Mouse (Mus musculus) midbrain, embryonic 10.5 days (tissue): ENCODE data around the gene Aup1. TPM values are rescaled to one million over a fixed set of nuclear protein-coding genes. Genes with fewer than 3 reads are reported as not detected.

ENCODE experiments used
- DNase-seq: peaks from one replicate; pipeline ENCODE4 v3.0.0-alpha.2; 2017; ENCODE audit warnings: low spot score
- H3K27ac ChIP-seq: fragments of 300-500 bp; sonication (generic); replicated peaks from 2 replicates; pipeline ENCODE4 v1.5.1; 2016; ENCODE audit warnings: mild to moderate bottlenecking
- H3K27me3 ChIP-seq: fragments of 300-500 bp; sonication (generic); 2 replicates; pipeline ENCODE4 v1.6.1; 2016; ENCODE audit warnings: low read depth, mild to moderate bottlenecking; ENCODE audit not compliant: poor library complexity, severe bottlenecking
- H3K36me3 ChIP-seq: fragments of 300-500 bp; sonication (generic); 2 replicates; pipeline ENCODE4 v1.6.1; 2016; ENCODE audit warnings: mild to moderate bottlenecking, moderate library complexity
- H3K4me1 ChIP-seq: fragments of 300-500 bp; sonication (generic); 2 replicates; pipeline ENCODE4 v1.6.1; 2016
- H3K4me3 ChIP-seq: fragments of 300-500 bp; sonication (generic); 2 replicates; pipeline ENCODE4 v1.5.1; 2016; ENCODE audit warnings: mild to moderate bottlenecking, moderate library complexity
- H3K9me3 ChIP-seq: fragments of 300-500 bp; sonication (generic); replicated peaks from 2 replicates; pipeline ENCODE4 v1.6.1; 2016; ENCODE audit warnings: mild to moderate bottlenecking
- WGBS: fragments of 180-500 bp; shearing (Covaris S2); methylation state at CpG from one replicate; pipeline ENCODE4 v1.1.7; 2016; 5-methylcytosine and 5-hydroxymethylcytosine counted together
- polyA plus RNA-seq: library from polyadenylated mRNA; unstranded; fragments of >200 nt; fragmentation: Nextera tagmentation; extraction: Ambion mirVana; gene quantifications from 2 replicates; pipeline ENCODE4 v1.2.1, GENCODE M21; 2016

The Aup1 gene
- polyA plus RNA-seq, 1 experiment from 2014 or later, result 162 TPM

- no peak for DNase-seq
- Histone ChIP-seq H3K9me3 (no peaks in the 10 kb centered on the region), H3K4me1 (peaks cover 41% of the 10 kb centered on the region), H3K36me3 (peaks cover 27% of the 10 kb centered on the region), H3K27me3 (peaks cover 75% of the 10 kb centered on the region), H3K27ac (no peak overlapping the region), H3K4me3 (no peak overlapping the region)
- WGBS, result 93% methylated on average over 5 of the region's 5 CpGs
Measured at GRCm38 (mm10) chr6:83080210-83080609, 25.9 kb downstream of the Aup1 start.

DNA sequence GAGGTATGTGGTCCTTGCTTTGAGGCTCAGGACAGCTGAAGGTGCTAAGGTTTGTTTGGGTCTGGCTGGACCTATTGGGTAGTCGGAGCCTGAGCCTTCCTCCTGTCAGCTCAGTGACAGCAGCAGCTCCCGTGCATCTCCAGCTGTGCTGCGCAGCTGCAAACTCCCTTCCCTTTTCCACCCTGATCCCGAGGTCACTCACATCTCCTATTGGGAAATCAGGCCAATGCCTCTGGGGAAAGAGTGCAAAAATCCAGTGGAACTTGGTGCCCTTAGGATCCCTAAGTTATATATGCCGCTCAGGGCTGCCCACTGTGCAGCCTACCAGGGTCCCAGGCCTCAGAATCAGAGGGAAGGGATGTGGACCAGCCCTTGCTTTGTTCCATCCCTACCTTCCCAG lies 29.2 kb downstream of the Aup1 start:
- peaks cover 82% of the 10 kb centered on the region for H3K27me3 ChIP-seq
- DNase-seq, result no peak
- 5% methylated on average over 5 of the region's 5 CpGs for WGBS
- H3K9me3 ChIP-seq, result no peaks in the 10 kb centered on the region
- H3K4me1 ChIP-seq, result peaks cover 53% of the 10 kb centered on the region
- no peak overlapping the region for H3K4me3 ChIP-seq
- no peak overlapping the region; the same call in 1 of the 2 replicates for H3K27ac ChIP-seq
- peaks cover 27% of the 10 kb centered on the region for H3K36me3 ChIP-seq

DNA sequence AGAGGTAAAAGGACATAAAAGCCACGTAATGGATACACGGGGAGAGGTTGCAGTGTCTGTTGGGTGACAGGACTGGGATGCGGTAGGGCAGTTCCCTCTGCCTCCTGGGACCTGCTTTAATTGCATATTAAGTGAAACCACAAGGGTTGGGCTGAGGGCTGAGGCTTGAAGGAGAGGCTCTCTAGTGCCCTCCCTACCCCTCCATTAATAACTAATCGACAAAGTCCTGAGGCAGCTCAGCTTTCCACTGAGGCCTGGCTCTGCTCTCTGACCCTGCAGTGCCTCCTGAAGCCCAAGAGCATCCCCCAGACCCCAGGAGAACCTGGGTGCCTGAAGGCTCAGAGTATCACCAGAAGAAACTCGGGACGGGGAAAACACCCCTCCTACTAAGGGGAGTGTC lies 30.2 kb downstream of the Aup1 start:
- peaks cover 92% of the 10 kb centered on the region for H3K27me3 ChIP-seq
- WGBS, result 5% methylated on average over 6 of the region's 6 CpGs
- H3K4me1 ChIP-seq, result peaks cover 44% of the 10 kb centered on the region
- DNase-seq, result no peak
- no peak overlapping the region for H3K4me3 ChIP-seq
- peaks cover 27% of the 10 kb centered on the region for H3K36me3 ChIP-seq
- no peak overlapping the region for H3K27ac ChIP-seq
- no peaks in the 10 kb centered on the region for H3K9me3 ChIP-seq

- DNase-seq, result no peak
- Histone ChIP-seq H3K9me3 (no peaks in the 10 kb centered on the region), H3K27ac (no peak within 1 kb of the TSS), H3K4me1 (peaks cover 40% of the 10 kb centered on the region), H3K36me3 (peaks cover 10% of the 10 kb centered on the region), H3K4me3 (peak within 1 kb of the TSS; percentile 40), H3K27me3 (peaks cover 97% of the 10 kb centered on the region)
- 2% methylated on average over 42 of the region's 42 CpGs for WGBS
Measured at GRCm38 (mm10) chr6:83086121-83087035, 32.1 kb downstream of the Aup1 start, which contains the start of gene Lbx2. Gene Lbx2 (plus strand): TSS chr6:83086367.

DNA sequence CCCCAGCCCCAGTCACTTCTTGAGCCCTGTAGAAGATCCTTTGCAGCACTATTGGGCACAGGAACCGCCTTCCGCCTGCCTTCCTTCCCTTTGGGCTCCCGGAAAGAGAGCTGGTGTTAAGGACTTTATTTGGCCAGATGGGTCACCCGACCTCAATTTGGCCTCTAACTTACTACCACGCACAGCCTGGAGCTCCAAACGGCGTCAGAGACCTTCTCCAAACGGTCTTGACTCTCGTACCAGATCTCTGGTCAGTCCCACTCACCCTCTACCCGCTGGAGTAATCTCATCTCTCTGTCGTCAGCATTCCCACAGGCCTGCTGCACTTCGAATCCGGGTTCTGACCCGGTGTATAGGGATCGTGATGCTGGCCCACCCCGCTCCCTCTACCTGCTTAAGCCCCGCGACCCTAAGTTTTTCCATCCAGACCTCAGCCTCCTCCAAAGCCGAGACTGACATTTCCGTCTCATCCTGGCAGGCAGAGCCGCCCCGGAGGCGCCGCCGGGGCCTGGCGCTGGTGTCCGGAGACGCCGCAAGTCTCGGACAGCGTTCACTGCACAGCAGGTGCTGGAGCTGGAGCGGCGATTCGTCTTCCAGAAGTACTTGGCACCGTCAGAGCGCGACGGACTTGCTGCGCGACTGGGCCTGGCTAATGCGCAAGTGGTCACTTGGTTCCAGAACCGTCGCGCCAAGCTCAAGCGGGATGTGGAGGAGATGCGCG lies 33.0 kb downstream of the Aup1 start:
- DNase-seq, result peak; percentile 58
- Histone ChIP-seq H3K4me3 (peak overlapping the region; percentile 40), H3K27me3 (peaks cover 94% of the 10 kb centered on the region), H3K27ac (no peak overlapping the region), H3K9me3 (no peaks in the 10 kb centered on the region), H3K4me1 (peaks cover 40% of the 10 kb centered on the region), H3K36me3 (peaks cover 2% of the 10 kb centered on the region; the same call in 1 of the 2 replicates)
- WGBS, result under 1% methylated on average over 47 of the region's 47 CpGs

DNA sequence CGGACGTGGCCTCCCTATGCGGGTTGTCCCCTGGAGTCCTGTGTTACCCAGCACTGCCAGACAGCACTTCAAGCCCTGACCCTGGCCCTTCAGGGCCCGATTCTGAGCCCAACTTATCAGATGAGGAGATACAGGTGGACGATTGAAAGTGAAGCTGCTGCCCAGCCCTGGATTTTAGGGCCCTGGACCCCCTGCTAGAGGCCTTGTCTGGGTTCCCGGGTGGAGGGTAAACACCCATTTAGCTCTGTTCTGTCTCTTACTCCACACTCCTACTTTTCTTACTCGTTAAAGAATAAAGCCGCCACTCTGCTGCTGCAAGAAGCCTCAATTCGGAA lies 33.6 kb downstream of the Aup1 start:
- Histone ChIP-seq H3K27me3 (peaks cover 91% of the 10 kb centered on the region), H3K36me3 (no peaks in the 10 kb centered on the region), H3K4me1 (peaks cover 38% of the 10 kb centered on the region), H3K4me3 (peak overlapping the region; percentile 40), H3K27ac (no peak overlapping the region), H3K9me3 (no peaks in the 10 kb centered on the region)
- WGBS, result 3% methylated on average over 9 of the region's 9 CpGs
- DNase-seq, result peak; percentile 34

GRCm38 (mm10) chr6:83092416-83093127 lies 38.3 kb downstream of the Aup1 start:
- Histone ChIP-seq H3K4me3 (no peak overlapping the region), H3K9me3 (no peaks in the 10 kb centered on the region), H3K4me1 (peaks cover 8% of the 10 kb centered on the region), H3K27me3 (peaks cover 56% of the 10 kb centered on the region), H3K27ac (no peak overlapping the region), H3K36me3 (no peaks in the 10 kb centered on the region)
- 55% methylated on average over 6 of the region's 6 CpGs for WGBS
- no peak for DNase-seq

- 39% methylated on average over 6 of the region's 6 CpGs for WGBS
- Histone ChIP-seq H3K36me3 (no peaks in the 10 kb centered on the region), H3K4me1 (peaks cover 7% of the 10 kb centered on the region; the same call in 1 of the 2 replicates), H3K27ac (no peak overlapping the region), H3K9me3 (no peaks in the 10 kb centered on the region), H3K27me3 (peaks cover 36% of the 10 kb centered on the region), H3K4me3 (no peak overlapping the region)
- no peak for DNase-seq
Measured at GRCm38 (mm10) chr6:83095968-83096367, 41.6 kb downstream of the Aup1 start.

DNA sequence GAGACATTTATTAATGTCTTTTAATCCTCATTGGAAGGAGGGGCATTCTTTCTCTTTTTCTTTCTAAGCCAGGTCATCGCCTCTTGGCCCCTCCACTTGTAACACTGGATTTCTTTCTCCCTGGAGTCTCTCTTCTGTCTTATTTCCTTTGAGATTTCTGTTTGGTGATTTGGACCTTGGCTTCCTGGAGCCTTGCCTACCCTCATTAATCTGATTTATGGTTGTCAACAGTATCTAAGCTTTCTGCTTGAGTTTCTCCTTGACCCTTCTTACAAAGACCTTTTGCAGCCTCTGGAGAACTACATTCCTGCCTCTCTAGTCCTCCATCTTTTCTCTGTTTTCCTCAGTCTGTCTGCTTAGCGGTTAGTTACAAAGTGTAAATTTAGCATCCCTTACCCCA lies 44.1 kb downstream of the Aup1 start:
- no peak for DNase-seq
- peaks cover 29% of the 10 kb centered on the region for H3K4me1 ChIP-seq
- WGBS, result 83% methylated on average over 2 of the region's 2 CpGs
- H3K27me3 ChIP-seq, result peaks cover 31% of the 10 kb centered on the region
- H3K27ac ChIP-seq, result no peak overlapping the region
- no peak overlapping the region for H3K4me3 ChIP-seq
- no peaks in the 10 kb centered on the region for H3K36me3 ChIP-seq
- no peaks in the 10 kb centered on the region for H3K9me3 ChIP-seq

GRCm38 (mm10) chr6:83101316-83101687 lies 47.0 kb downstream of the Aup1 start, which contains the start of the genes Ccdc142 and Gm42688:
Gene Ccdc142 (plus strand): TSS chr6:83101601.
Gene Gm42688 (plus strand): TSS chr6:83101617.
- H3K4me3 ChIP-seq, result peak within 1 kb of the TSS; percentile 68
- 0% methylated on average over 25 of the region's 25 CpGs for WGBS
- peaks cover 9% of the 10 kb centered on the region for H3K36me3 ChIP-seq
- no peaks in the 10 kb centered on the region for H3K9me3 ChIP-seq
- peak; percentile 83 for DNase-seq
- H3K27me3 ChIP-seq, result peaks cover 26% of the 10 kb centered on the region
- H3K27ac ChIP-seq, result peak within 1 kb of the TSS; percentile 85
- H3K4me1 ChIP-seq, result peaks cover 29% of the 10 kb centered on the region

DNA sequence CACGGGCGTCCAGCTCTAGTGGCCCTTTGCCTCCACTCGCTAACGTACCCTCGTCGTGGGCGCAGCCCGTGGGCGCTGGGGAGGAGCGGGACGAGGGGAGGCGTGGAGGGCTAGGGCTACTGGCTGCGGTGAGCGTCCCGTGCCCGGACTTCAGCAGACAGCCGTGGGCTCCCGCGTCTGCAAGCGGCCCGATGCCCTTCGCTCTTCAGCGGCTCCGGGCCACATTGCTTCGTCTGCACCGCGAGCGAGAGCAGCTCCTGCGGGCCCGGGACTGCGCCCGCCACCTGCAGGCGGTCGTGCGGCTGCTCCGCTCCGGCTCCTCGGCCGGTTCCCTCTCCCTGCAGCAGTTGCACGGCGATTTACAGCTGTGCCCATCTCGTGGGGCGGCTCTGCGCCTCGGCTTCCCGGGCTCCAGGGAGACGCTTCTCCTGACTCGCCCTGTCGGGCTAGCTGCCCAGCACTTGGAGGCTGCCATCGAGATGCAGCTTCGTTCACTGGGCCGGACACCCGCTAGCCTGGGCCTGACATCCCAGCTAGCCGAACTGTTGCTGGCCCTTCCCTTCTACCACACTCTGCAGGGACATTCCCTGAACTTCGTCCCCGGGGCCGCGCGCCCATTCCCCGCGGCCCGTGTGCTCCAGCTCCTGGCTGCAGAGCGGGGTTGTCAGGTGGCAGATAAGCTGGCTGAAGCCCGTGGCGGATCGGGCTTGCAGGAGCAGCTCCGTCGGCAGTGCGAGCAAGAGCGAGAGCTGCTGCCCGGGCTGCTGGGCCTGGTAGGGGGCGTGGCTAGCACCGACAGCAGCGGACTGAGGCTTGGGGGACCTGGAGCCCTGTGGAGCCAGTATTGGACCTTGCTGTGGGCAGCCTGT lies 47.6 kb downstream of the Aup1 start:
- DNase-seq, result peak; percentile 76
- under 1% methylated on average over 74 of the region's 74 CpGs for WGBS
- peak overlapping the region; percentile 85 for H3K27ac ChIP-seq
- no peaks in the 10 kb centered on the region for H3K9me3 ChIP-seq
- H3K4me1 ChIP-seq, result peaks cover 28% of the 10 kb centered on the region
- peaks cover 26% of the 10 kb centered on the region for H3K27me3 ChIP-seq
- peak overlapping the region; percentile 68 for H3K4me3 ChIP-seq
- peaks cover 11% of the 10 kb centered on the region for H3K36me3 ChIP-seq
